Mouse (Mus musculus) heart, postnatal 4 days (tissue): ENCODE results near the gene Slc25a19. TPM values are rescaled to one million over a fixed set of nuclear protein-coding genes. Genes with fewer than 3 reads are reported as not detected.
"Not testable (repeated sequence)": the region's sequence is repeated elsewhere in the genome, so short reads cannot be mapped to it uniquely, and the experiment has no call there.

Experiments used
- DNase-seq: peaks from one replicate; pipeline ENCODE4 v3.0.0; 2021
- total RNA-seq, 2 experiments: library from RNA; stranded (reverse); gene quantifications; 2 replicates each; pipeline ENCODE4 v1.2.3; 2021

Gene Slc25a19
- total RNA-seq = 10 to 100 TPM; 27.6 to 30.7 TPM

DNA sequence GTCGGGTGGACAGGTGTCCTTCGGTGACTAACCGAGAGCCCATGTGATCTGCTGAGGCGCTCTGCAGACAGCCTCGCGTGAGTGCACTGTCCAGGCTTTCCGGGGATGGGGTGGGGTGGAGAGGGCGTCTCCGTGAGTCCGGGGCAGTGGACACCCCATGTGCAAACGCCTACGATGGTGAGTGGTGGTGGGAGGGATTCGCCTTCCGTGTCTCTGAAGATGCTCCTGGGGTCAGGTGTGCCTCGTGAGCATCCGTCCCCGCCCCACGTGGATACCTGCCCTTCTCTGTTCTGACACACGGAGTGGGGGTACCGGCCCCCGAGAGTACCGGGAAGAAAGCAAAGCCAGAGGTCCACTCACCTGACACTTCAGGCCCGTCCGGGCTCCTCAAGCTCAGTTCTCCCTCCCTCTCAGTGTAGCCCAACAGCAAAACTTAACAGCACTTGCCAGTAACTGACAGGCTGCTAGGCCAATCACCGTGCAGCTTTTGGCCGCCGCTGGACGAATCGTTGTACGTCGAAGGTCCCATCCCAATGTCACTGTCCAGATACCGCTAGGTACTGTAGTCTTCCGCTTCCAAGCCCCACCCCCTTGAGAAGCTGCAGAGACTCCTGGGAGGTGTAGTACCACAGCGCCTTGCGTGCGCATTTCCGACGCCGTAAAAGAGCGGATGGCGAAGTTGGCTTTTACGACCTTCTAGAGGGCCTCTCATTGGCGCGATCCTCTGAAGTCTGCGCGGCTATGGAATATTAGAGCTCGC lies at the start of gene Slc25a19:
Slc25a19 (minus strand) TSS at position 591 of the 760 bp plus-strand sequence.
- peak; percentile 99 for DNase-seq

DNA sequence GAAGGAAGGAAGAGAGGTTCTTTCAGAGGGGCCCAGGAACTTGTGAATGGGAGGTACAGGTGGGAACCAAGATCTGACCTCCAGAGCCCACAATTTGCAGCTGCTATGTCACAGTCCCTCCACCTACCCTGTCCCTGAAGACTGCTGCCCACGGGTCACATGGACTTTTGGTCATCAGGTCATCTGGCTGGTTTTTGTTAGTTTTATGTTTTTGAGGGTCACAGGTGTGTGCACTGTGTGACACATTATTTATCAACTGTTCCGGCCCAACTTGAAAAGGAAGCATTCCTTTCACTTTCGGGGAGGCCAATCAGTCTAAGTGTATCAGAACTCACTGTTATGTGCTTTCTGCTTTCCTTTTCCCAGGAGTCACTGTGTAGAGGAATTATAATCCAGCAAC lies 49.4 kb upstream of the Slc25a19 start:
- DNase-seq = no peak

DNA sequence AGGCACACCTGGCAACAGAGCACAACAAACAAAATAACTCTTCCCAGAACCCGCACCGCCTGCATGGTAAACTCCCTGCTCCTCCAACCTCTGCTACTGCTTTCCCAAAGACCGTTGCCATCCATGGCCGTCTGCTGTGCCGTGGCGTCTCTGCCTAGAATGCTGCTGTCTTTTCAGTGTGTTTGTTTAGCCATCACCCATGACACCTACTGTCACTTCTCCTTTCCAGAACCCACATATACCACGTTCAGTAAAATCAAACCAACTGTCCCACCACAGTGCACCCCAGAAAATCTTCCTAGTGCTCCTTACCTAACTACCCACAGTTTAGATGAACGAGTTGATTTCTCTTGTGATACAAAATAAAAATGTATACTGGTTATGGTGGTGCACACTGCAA lies 48.6 kb upstream of the Slc25a19 start:
- no peak for DNase-seq

DNA sequence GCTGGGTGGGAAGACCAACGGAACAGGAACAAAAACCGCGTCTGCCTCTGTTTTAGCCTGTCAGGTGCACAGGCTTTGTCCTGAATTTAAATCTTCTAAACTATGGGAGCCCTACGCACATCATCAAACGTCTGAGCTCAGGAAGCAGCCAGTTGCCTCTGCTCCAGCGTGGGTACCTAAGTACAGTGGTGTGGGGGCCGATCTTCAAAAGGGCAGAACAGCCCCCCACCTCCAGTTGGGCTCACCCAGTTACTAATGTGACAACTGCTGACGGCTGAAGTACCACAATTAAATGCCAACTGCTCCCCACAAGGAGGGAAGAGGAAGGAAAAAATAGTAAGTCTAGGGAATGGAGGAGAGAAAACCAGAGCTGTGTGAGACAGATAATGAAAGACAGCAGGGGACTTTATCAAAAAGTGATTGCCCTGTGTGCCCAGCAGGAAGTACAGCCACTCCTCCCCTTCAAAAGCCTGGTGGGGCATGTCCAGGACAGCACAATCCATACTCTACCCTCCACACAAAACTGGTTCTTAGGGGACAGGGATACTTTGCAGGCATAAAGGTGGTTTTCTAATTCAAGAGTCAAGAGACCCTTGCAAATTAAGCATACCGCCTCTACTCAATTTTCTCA lies 46.3 kb upstream of the Slc25a19 start:
- no peak for DNase-seq

DNA sequence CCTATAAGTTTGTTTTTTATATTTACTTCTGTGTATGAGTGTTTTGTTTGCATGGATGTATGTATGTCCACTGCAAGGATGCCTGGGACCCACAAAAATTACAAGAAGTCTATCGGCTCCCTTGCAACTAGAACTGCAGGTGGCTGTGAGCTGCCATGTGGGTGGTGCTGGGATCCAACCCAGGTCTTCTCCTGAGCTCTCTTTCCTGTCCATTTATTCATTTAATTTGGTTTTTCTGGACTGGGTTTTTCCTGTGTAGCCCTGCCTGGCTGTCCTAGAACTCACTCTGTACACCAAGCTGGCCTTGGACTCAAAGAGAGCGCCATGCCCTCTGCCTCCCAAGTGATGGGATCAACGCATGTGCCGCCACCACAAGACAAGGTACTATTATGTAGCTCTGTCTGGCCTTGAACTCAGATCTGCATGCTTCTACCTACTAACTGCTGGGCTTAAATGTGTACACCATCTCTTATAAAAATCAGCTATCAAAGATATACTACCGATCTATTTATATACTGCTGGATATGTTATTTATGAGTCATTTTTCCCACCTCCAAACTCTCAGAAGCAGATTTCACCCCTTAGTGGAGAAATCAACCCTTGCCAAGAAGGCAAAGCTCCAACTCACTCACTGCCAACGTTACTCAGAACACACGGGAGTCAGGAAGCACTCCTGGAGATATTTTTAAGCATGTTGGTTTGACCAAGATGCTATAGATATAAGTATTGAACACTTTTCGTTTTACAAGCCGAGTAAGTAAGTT lies 45.6 kb upstream of the Slc25a19 start:
- peak; percentile 39 for DNase-seq

DNA sequence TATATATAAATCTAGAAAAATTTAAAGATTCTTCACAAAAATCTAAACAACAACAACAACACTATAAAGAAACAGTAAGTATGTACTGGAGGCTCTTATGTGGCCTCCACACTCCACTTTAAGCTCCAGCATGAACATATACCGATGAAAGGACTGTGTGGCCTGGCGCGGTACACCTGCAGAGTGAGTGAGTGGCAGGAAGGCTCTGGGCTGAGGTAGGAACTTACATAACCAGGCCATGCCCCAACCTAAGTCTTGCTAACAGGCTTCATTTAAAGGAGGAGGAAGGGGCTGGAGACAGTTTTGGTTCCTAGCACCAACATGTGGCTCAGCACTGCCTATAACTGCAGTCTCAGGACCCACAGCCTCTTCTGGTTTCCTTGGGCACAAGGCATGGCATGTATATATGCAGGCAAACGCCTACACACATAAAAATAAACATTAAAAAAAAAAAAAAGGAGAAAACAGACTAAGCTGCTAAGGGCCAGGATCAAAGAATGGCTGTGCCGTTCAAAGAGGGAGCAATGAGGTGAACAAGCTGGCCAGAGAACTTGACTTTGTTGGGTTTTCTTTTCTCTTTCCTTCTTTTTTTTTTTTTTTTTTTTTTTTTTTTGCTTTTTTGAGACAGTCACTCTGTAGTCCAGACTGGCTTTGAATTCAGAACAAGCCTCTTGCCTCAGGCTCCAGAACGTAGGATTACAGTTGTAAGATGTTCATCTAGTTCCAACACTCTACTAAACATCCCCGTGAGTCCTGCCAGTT lies 44.3 kb upstream of the Slc25a19 start:
- no peak for DNase-seq

DNA sequence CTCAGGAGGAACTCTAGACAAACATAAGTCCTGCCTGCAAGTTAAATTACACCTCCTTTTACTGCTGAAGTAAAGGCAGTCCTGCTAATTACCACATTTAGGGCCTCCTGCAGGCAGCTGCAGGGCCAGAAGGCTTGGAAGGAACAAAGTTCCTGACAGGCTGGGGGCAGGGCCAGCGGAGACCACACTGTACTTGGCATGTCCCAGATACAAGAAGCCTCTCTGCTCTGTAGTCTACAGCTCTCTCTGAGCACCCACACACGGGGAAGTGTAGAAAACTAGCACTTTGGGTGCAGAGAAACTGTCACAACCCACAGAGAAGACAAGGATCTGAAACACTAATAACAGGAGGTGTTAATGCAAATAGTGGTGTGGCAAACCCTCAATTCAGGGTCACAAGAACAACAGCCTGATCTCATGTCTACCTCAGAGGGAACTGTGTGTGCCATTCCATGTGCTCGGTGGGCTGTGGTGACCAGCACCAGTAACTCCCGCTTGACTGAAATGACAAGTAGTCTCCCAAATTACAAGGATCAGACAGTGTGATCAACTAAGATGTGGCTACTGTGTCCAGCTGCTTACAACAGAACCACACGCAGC lies 42.5 kb upstream of the Slc25a19 start:
- no peak for DNase-seq

DNA sequence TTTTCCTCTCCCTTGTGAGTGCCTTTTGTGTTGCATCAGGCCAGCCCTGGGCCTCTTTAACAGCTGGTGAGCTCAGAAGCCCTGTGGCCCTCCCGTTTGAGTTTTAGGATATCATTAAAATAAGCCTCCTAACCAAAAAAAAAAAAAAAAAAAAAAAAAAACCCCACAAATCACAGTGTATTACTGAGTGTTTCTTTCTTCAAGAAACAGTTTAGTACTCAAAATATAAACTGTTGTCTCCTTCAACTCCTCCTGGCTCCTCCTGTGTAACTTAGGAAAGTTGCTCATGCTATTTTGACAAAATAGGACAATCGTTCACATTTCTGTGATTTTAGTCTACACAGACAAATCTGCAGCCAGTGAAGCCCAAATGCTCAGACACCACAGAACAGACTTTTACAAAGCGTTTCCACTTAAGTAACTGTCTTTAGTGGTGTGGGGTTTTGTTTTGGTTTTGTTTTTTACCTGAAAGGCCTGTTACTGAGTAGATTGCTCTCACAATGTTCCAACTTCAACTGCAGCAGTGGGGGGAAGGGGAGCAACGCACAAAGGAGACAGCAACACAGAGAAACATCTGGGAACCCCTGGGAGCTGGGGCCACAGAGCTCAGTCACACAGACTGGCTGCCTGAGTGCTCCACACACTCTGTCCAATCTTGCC lies 35.7 kb upstream of the Slc25a19 start:
- no peak for DNase-seq

DNA sequence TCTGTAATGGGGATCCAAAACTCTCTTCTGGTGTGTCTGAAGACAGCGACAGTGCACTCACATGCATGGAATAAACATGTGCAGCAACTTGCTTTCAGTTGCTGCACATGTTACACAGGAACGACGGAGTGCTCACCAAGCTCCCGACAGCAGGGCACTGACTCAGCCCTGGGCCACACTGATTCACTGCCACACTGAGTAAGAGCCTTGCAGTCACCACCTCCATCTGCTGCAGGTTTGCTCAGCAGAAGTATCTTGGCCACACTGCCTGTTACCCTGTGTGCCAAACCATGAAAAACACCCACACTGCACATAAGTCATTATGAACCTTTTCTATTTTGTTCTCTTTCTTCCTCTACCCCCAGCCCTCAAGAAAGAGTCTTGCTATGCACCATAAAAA lies 32.3 kb upstream of the Slc25a19 start:
- DNase-seq = no peak

DNA sequence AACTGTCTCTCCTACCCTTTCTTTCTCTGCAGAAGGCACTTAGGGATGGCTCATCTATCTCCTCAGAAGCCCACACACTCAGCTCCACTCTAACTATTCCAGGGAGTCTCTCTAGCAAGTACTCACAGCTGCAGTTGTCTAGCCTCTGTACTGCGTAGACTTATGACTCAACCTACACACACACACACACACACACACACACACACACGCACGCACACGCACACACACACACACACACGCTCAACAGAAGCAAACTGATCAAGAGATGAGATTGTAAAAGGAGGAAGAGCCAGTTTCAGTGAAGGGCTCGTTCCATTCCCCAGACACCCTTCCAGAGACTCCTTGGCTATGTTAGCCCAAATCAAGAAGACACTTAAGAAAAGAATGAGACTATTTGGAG lies 30.4 kb upstream of the Slc25a19 start:
- DNase-seq = no peak

DNA sequence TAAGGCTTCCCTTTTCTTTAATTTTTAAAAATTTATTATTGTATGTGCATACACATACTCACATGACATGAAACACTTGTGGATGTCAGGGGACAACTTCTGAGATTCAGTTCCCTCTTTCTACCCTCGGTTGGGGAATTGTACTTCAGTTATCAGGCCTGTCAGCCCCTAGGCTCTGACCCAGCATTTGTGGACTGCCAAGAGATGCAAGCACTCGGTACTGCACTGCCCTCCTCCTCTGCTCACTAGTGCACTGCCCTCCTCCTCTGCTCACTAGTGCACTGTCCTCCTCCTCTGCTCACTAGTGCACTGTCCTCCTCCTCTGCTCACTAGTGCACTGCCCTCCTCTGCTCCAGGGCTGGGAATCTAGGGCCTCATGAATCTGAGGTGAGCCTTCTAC lies 26.0 kb upstream of the Slc25a19 start:
- no peak for DNase-seq

DNA sequence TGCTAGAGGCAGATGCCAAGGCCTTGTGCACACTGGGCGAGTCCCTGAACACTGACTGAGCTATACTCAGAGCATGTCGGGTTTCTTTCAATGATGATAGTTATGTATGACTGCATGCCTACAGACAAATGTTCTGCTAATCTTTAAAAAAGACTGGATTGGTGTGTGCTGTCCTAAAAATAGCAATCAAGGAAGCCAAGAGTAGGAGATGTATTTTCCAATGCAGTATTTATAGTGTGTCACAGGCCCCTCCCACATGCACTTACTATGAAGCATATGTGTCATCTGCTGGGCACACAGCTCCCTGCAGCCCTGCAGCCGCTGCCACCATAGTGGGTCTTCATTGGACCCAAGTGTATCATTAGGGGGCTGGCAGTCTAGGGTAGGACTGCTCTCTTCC lies 25.1 kb upstream of the Slc25a19 start:
- DNase-seq = no peak

DNA sequence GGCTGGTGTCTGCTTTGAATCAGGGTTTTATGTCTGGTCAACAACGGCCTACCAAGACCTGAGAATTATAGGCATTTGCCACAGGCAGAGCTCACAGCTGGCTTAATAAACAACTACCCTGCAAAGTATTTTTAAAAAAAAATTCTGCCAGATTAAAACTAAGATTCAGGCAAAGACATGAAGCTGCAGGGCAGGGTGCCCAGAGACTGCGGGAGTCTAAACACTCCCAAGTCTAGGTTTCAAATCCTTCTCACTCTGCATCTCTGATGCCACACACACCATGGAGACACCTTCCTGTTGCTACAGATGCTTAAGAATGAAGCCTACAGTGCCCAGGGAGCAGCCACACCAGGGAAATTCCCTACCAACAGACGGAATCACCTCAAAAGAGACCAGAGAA lies 23.6 kb upstream of the Slc25a19 start:
- DNase-seq = no peak

DNA sequence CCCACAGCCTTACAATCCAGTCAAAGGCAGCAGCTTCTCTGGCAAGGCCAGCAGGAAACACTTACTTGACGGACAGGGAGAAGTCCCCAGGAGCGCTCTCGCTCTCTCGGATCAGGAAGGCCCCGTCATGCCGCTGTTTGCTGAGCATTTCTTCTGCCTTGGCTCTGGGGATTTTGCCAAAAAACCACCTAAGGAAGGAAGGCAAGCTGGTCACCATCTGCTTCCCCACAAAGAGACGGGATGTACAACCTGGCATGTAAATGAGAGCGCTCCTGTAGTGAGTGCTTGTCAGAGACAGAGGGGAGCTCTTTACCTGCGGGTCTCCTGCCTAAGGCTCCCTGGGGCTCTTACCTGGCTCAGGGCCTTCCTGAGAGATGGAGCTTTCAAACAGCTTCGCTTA lies 21.6 kb upstream of the Slc25a19 start:
- no peak for DNase-seq

DNA sequence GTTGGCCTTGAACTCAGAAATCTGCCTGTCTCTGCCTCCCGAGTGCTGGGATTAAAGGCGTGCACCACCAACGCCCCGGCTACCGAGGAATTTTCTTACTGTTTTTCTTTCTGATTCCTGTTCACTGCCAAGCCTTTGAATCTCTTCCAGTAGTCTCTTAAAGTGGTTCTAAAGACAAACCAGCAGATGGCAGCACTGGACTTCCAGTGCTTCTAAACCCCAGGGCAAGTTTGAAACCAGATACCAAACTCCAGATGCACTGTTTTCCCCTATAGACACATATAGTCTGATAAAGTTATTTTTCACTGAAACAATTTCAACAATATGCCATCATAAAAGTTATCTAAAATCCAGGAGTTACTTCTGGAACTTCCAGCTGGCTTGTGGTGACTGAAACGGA lies 19.4 kb upstream of the Slc25a19 start:
- DNase-seq = peak; percentile 73

DNA sequence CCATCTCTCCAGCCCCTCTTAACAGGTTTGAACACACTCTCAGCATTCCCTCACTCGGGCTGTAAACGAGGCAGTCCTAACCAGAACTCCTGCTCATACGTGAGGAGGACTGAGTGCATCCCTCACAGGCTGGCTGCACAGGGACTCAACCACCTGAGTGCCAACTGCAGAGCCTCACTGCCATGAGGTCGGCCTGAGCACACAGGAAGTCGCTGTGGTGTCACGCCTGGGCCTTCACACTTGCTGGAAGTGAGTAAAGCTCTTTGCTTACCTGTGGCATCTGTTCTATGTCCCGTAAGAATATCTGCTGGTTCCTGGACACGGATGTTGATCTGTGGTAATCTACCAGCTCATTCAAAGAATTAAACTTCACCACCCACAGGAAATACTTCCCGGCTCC lies 18.3 kb upstream of the Slc25a19 start:
- no peak for DNase-seq

DNA sequence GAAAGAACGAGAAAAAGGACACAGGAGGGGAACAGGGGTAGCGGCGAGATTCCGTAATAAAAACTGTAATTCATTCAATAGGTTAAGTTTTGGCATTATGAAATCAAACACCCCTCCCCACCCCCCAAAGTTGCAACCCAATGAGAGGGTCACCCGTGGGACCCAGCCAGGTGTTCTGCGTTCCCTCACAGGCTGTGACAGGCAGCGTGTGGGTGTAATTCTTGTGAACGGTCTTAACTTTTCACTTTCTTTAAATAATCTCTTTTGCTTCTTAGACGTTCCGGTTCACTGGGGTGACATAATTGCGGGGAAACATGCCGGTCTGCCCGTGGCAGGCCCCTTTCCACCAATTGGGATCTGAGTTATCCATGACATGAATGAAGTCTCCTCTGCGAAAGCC lies 17.4 kb upstream of the Slc25a19 start:
- not testable (repeated sequence) for DNase-seq

DNA sequence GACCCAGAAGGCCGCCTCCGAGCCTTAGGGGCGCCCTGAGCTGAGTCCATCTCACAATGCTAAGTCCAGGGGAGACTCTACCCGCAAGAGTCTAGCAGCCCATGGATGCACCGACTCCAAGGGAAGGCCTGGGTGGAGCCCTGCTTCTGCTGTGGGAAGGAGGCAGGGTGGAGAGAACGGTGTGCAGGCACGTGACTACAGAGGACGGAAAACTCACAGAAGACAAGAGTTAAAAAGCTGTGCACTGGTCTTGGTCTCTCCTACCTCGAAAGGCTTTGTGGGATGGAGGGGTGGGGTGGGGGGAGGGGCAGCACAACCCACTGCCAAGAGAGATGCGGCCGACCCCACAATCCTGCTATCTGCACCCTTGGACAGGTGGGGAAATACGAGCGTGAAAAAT lies 16.2 kb upstream of the Slc25a19 start:
- DNase-seq = no peak

DNA sequence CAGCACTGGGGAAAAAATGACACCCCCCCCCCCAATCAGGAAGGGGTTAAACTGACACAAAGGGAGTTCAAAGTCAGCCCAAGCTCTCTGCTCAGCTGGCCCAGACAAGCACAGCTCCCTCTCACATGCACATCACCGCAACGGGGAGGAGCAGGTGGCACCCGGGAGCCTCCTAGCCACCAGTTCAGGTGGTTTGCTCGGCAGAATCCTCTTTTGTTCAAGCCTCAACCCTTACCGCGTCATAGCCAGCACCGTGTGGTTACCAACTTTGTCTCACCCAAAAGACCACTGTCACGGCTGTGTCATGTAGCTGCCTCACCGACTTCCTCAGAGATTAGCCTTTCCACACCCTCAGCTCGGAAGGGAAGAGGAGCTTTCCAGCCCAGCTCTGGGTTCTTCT lies 15.2 kb upstream of the Slc25a19 start:
- no peak for DNase-seq

DNA sequence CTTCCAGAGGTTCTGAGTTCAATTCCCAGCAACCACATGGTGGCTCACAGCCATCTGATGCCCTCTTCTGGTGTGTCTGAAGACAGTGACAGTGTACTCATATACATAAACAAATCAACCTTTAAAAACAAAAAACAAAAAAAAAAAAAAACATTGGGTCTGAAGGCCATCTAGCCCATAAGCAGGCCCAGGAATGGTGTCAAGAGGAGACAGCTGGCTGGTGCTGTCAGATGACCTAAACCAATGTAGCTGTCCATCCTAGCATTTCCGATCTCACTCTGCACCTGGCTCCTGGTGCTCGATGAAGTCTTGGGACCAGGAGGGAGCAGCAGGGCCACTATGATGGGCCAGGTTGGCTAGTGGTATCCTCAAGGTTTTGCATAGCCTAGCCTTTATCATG lies 14.6 kb upstream of the Slc25a19 start:
- no peak for DNase-seq

DNA sequence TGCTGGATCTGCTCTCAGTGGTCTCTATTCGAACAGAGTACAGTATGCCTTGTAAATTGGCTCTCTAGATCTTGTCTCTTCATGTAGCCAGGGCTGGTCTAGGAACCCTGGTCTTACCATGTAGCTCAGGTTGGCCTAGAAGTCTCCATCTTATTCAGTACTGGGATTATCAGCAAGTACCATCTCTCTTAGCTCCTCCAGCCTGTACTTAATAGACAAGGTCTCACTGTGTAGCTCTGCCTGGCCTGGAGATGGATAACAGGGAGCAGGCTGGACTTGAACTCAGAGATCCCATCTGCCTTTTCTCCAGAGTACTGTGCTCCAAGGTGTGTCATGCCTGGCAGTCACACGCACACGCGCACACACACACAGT lies 13.6 kb upstream of the Slc25a19 start:
- DNase-seq = no peak
